Mouse (Mus musculus) embryonic fibroblast, embryonic 13.5 days (primary cell): ENCODE measurements around the gene Iffo2. TPM values are rescaled to one million over a fixed set of nuclear protein-coding genes. Genes with fewer than 3 reads are reported as not detected.
A peak's percentile ranks its signal among the peaks of the same experiment; 100 is the strongest.

Experiments
- H3K27ac ChIP-seq: 2 replicates; pipeline ENCODE4 v1.5.1; 2012; ENCODE audit warnings: low read length, control low read depth, inconsistent platforms; ENCODE audit not compliant: insufficient read depth
- H3K4me1 ChIP-seq: 2 replicates; pipeline ENCODE4 v1.6.1; 2011; ENCODE audit warnings: low read length; ENCODE audit not compliant: control insufficient read depth, insufficient read depth
- H3K4me3 ChIP-seq: 2 replicates; pipeline ENCODE4 v1.5.1; 2011; ENCODE audit warnings: mild to moderate bottlenecking, control low read depth, low read length; ENCODE audit not compliant: insufficient read depth
- CTCF ChIP-seq: IDR thresholded peaks from 2 replicates; pipeline ENCODE4 v1.5.1; 2011; ENCODE audit warnings: mild to moderate bottlenecking, control low read depth, low read length, moderate library complexity, borderline replicate concordance; ENCODE audit not compliant: insufficient read depth
- POLR2A ChIP-seq: IDR thresholded peaks from 2 replicates; pipeline ENCODE4 v1.6.1; 2011; ENCODE audit warnings: low read depth, mild to moderate bottlenecking, control low read depth, low read length, moderate library complexity
- polyA plus RNA-seq: library from polyadenylated mRNA; stranded (reverse); fragments of >200 nt; gene quantifications from 2 replicates; pipeline ENCODE4 v1.2.4, GENCODE M21; 2011; ENCODE audit warnings: low read depth; ENCODE audit not compliant: missing spikeins, insufficient read length

Gene Iffo2
- polyA plus RNA-seq, 1 experiment, result 28.5 TPM

DNA sequence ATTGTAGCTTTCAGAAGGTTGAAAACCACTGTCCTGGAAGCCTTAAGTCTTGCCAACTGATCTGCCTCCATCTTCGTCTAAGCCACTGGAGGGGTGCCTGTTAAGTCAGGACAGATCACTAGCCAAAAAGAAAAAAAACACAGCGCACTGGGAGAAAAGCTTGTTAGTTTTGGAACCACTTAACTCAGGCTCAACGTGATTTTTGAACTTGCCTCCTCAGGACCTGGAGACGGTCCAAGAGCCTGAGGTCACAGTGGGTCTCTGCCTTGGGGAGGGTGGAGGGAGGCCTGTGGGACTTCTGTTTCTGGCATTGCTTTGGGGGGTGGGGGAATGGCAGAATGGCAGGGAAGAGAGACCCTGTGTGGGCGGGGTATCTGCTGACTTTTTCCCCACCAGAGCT, 100.8 kb downstream of the Iffo2 start:
- H3K4me1 ChIP-seq, result peaks cover 3% of the 10 kb centered on the region; the same call in 1 of the 2 replicates
- TF ChIP-seq POLR2A, result no peak
- no peak for TF ChIP-seq CTCF

GRCm38 (mm10) chr4:139631569-139632253, 101.4 kb downstream of the Iffo2 start:
- no peak overlapping the region for H3K27ac ChIP-seq
- no peak overlapping the region for H3K4me3 ChIP-seq

More for the DNA sequence above, 100.8 kb downstream of the Iffo2 start:
- Histone ChIP-seq H3K4me3 (no peak overlapping the region), H3K27ac (no peak overlapping the region)

DNA sequence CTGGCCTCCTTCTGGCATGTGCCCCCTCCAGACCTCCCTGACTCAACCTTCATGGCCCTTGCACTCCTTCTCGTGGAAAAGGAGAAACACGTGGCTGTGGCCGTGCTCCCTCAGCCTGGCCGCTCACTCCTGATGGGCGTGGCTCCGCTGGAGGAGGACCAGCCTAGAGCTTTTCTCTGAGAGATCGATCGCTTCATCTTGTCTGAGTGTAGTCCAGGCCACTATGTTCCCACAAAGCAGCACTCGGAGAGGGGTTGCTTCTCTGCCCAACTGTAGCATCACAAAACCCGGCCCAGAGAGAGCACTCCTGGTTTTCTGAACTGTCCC, 101.9 kb downstream of the Iffo2 start:
- Histone ChIP-seq H3K27ac (no peak overlapping the region), H3K4me3 (no peak overlapping the region), H3K4me1 (peaks cover 3% of the 10 kb centered on the region; the same call in 1 of the 2 replicates)
- TF ChIP-seq CTCF (no peak), POLR2A (no peak)

More at GRCm38 (mm10) chr4:139631569-139632253, 101.4 kb downstream of the Iffo2 start:
- TF ChIP-seq POLR2A, result no peak
- no peak for TF ChIP-seq CTCF
- H3K4me1 ChIP-seq, result peaks cover 3% of the 10 kb centered on the region; the same call in 1 of the 2 replicates

GRCm38 (mm10) chr4:139636373-139636772, 106.0 kb downstream of the Iffo2 start:
- no peak overlapping the region for H3K4me3 ChIP-seq
- TF ChIP-seq POLR2A, result no peak
- TF ChIP-seq CTCF, result peak; percentile 98
- H3K27ac ChIP-seq, result no peak overlapping the region
- H3K4me1 ChIP-seq, result peaks cover 6% of the 10 kb centered on the region; the same call in 1 of the 2 replicates

- TF ChIP-seq CTCF (no peak), POLR2A (no peak)
- Histone ChIP-seq H3K27ac (no peak overlapping the region), H3K4me3 (no peak overlapping the region), H3K4me1 (peaks cover 9% of the 10 kb centered on the region; the same call in 1 of the 2 replicates)
Measured at GRCm38 (mm10) chr4:139637847-139638246, 107.5 kb downstream of the Iffo2 start.

DNA sequence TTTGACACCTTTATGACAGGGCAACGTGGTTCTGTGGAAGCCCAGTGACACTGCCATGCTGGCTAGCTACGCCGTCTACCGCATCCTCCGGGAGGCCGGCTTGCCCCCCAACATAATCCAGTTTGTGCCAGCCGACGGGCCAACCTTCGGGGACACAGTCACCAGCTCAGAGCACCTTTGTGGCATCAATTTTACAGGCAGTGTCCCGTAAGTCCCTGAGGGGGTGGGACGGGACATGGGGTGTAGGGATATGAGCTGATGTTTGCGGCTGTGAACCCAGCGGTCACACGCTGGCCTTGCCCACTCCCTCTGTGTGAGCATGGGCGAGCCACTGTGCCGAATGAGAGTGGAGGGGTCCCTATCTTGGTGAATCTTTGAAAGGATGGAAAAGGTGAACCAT, 108.0 kb downstream of the Iffo2 start:
- Histone ChIP-seq H3K27ac (no peak overlapping the region), H3K4me3 (no peak overlapping the region), H3K4me1 (peaks cover 9% of the 10 kb centered on the region; the same call in 1 of the 2 replicates)
- TF ChIP-seq CTCF (no peak), POLR2A (no peak)

- no peak overlapping the region for H3K27ac ChIP-seq
- TF ChIP-seq CTCF (no peak), POLR2A (no peak)
Measured at GRCm38 (mm10) chr4:139639801-139640200, 109.5 kb downstream of the Iffo2 start.

GRCm38 (mm10) chr4:139640333-139640732, 110.0 kb downstream of the Iffo2 start:
- H3K4me1 ChIP-seq, result peaks cover 9% of the 10 kb centered on the region; the same call in 1 of the 2 replicates
- no peak overlapping the region for H3K27ac ChIP-seq
- TF ChIP-seq POLR2A (no peak), CTCF (no peak)
- no peak overlapping the region for H3K4me3 ChIP-seq

More at GRCm38 (mm10) chr4:139639801-139640200, 109.5 kb downstream of the Iffo2 start:
- no peak overlapping the region for H3K4me3 ChIP-seq
- H3K4me1 ChIP-seq, result peaks cover 9% of the 10 kb centered on the region; the same call in 1 of the 2 replicates

- Histone ChIP-seq H3K4me3 (no peak overlapping the region), H3K27ac (no peak overlapping the region), H3K4me1 (peaks cover 9% of the 10 kb centered on the region; the same call in 1 of the 2 replicates)
- TF ChIP-seq CTCF, result no peak
- TF ChIP-seq POLR2A, result no peak
Measured at GRCm38 (mm10) chr4:139640775-139641174, 110.4 kb downstream of the Iffo2 start.

- no peak overlapping the region for H3K27ac ChIP-seq
- no peak overlapping the region for H3K4me3 ChIP-seq
- peaks cover 9% of the 10 kb centered on the region; the same call in 1 of the 2 replicates for H3K4me1 ChIP-seq
- TF ChIP-seq POLR2A (no peak), CTCF (no peak)
Measured at GRCm38 (mm10) chr4:139641829-139642425, 111.6 kb downstream of the Iffo2 start.
